Comparison of ENCODE assay signal across 25 mouse cellular contexts in genomic region chr5:22928746-22929145, GRCm38 (mm10).
DNase-seq lines count a peak whose midpoint lies in the region; ATAC-seq and TF ChIP-seq lines count a peak whose summit lies in the region.
"Had no signal": no experiment of that assay in that cellular context is flagged by ENCODE, and none has a peak within 500 bp of the region (broad histone marks: within the 10 kb centered on the region; RNA-seq: fewer than 3 reads in every experiment).

No protein-coding gene starts in this region.

- no peaks in the 10 kb centered on the region for H3K4me1 ChIP-seq in hindbrain, embryonic 16.5 days (ENCODE audit: control insufficient read depth, insufficient read depth, low read depth, low read length)
- no peaks in the 10 kb centered on the region for H3K4me1 ChIP-seq in hindbrain, embryonic 12.5 days
- H3K4me1 ChIP-seq: forebrain, embryonic 10.5 days; heart, embryonic 10.5 days; hindbrain, embryonic 10.5 days; liver, embryonic 15.5 days; lung, embryonic 15.5 days had no signal

- ATAC-seq in hindbrain, embryonic 16.5 days: 0 out of 2 replicates have a peak, but pooled peaks have one; percentile 40
- no peak for ATAC-seq in hindbrain, embryonic 12.5 days (ENCODE audit: low FRiP score)
- ATAC-seq: intestine, postnatal 0 days; midbrain, embryonic 16.5 days; Patski had no signal

- no peak overlapping the region for H3K4me2 ChIP-seq in hindbrain, embryonic 16.5 days (ENCODE audit: low read length)
- H3K4me2 ChIP-seq in hindbrain, embryonic 12.5 days (replicated peaks): no peak overlapping the region
- H3K4me2 ChIP-seq: liver, embryonic 15.5 days; lung, embryonic 15.5 days had no signal

- 65% methylated on average over 2 of the region's 2 CpGs for WGBS in hindbrain, embryonic 16.5 days
- 64% methylated on average over 2 of the region's 2 CpGs for WGBS in hindbrain, embryonic 12.5 days

- no peak overlapping the region for H3K27ac ChIP-seq in hindbrain, embryonic 16.5 days (ENCODE audit: low read depth, low read length)
- no peak overlapping the region for H3K27ac ChIP-seq in hindbrain, embryonic 12.5 days
- H3K27ac ChIP-seq in layer of hippocampus, adult 2 months: no peak overlapping the region
- H3K27ac ChIP-seq: forebrain, embryonic 10.5 days; heart, embryonic 10.5 days; hindbrain, embryonic 10.5 days; left cerebral cortex, adult 2 months; liver, embryonic 15.5 days; lung, embryonic 15.5 days had no signal

- no peaks in the 10 kb centered on the region for H3K27me3 ChIP-seq in hindbrain, embryonic 16.5 days (replicated peaks; ENCODE audit: control insufficient read depth, insufficient read depth, low read length)
- H3K27me3 ChIP-seq in hindbrain, embryonic 12.5 days: no peaks in the 10 kb centered on the region
- H3K27me3 ChIP-seq: CH12.LX; liver, embryonic 15.5 days; lung, embryonic 15.5 days had no signal

- TF ChIP-seq CTCF in layer of hippocampus, adult 2 months (conservative IDR thresholded peaks at IDR 0.05): no peak
- TF ChIP-seq CTCF in brain, embryonic 14.5 days (IDR thresholded peaks at IDR 0.05; ENCODE audit: borderline replicate concordance, extremely low read depth, insufficient read depth, insufficient read length): no peak

- no peak for TF ChIP-seq POLR2A in brain, embryonic 14.5 days (IDR thresholded peaks at IDR 0.05; ENCODE audit: borderline replicate concordance, extremely low read depth, insufficient read depth, insufficient read length, poor library complexity, severe bottlenecking)

- no peak overlapping the region for H3K4me3 ChIP-seq in hindbrain, embryonic 16.5 days (ENCODE audit: low read length)
- no peak overlapping the region for H3K4me3 ChIP-seq in hindbrain, embryonic 12.5 days
- no peak overlapping the region for H3K4me3 ChIP-seq in layer of hippocampus, adult 2 months
- H3K4me3 ChIP-seq: forebrain, embryonic 10.5 days; heart, embryonic 10.5 days; hindbrain, embryonic 10.5 days; left cerebral cortex, adult 2 months; liver, embryonic 15.5 days; lung, embryonic 15.5 days had no signal

- DNase-seq in layer of hippocampus, adult 2 months (ENCODE audit: low spot score in 2 of 2): peak; percentile 5 to 15
- no peak for DNase-seq in layer of hippocampus, adult 9-10 months (ENCODE audit: low spot score)
- DNase-seq in brain, embryonic 14.5 days (ENCODE audit: low read depth): peak; percentile 53
- DNase-seq in forelimb bud, embryonic 11.5 days (ENCODE audit: low read depth, low spot score): peak; percentile 3
- no peak for DNase-seq in yolk sac, embryonic 10.5 days (ENCODE audit: low spot score)
- DNase-seq: adrenal gland, postnatal 36 days; B cell, adult 2 months; cerebellum, adult 11-12 months; cerebellum, postnatal 10 days; liver; lung, postnatal 36 days; thymus, postnatal 14 days had no signal

- H3K9ac ChIP-seq in hindbrain, embryonic 16.5 days (ENCODE audit: low read depth, low read length): no peak overlapping the region
- H3K9ac ChIP-seq in hindbrain, embryonic 12.5 days: no peak overlapping the region
- H3K9ac ChIP-seq: liver, embryonic 15.5 days; lung, embryonic 15.5 days had no signal

- H3K9me3 ChIP-seq in hindbrain, embryonic 16.5 days (ENCODE audit: control insufficient read depth, low read length): no peaks in the 10 kb centered on the region
- H3K9me3 ChIP-seq in hindbrain, embryonic 12.5 days (replicated peaks): no peaks in the 10 kb centered on the region
- H3K9me3 ChIP-seq: forebrain, embryonic 10.5 days; G1E; heart, embryonic 10.5 days; hindbrain, embryonic 10.5 days; liver, embryonic 15.5 days; lung, embryonic 15.5 days had no signal

- H3K36me3 ChIP-seq in hindbrain, embryonic 16.5 days (ENCODE audit: control insufficient read depth, insufficient read depth, low read length): no peaks in the 10 kb centered on the region
- H3K36me3 ChIP-seq in hindbrain, embryonic 12.5 days: no peaks in the 10 kb centered on the region
- H3K36me3 ChIP-seq: forebrain, embryonic 10.5 days; G1E; heart, embryonic 10.5 days; hindbrain, embryonic 10.5 days; liver, embryonic 15.5 days; lung, embryonic 15.5 days had no signal

Comparison
In these comparisons a context has a peak if more than half of its experiments do, and no peak if none do; other contexts are left out.
1. DNase-seq: peak in layer of hippocampus, adult 2 months (2 of 2), brain, embryonic 14.5 days (single experiment) and forelimb bud, embryonic 11.5 days (single experiment); none in layer of hippocampus, adult 9-10 months (single experiment) and yolk sac, embryonic 10.5 days (single experiment).